Mouse (Mus musculus): ENCODE data around the gene Gmppa.
A peak's percentile ranks its signal among the peaks of the same experiment; 100 is the strongest.

Gene Gmppa

DNA sequence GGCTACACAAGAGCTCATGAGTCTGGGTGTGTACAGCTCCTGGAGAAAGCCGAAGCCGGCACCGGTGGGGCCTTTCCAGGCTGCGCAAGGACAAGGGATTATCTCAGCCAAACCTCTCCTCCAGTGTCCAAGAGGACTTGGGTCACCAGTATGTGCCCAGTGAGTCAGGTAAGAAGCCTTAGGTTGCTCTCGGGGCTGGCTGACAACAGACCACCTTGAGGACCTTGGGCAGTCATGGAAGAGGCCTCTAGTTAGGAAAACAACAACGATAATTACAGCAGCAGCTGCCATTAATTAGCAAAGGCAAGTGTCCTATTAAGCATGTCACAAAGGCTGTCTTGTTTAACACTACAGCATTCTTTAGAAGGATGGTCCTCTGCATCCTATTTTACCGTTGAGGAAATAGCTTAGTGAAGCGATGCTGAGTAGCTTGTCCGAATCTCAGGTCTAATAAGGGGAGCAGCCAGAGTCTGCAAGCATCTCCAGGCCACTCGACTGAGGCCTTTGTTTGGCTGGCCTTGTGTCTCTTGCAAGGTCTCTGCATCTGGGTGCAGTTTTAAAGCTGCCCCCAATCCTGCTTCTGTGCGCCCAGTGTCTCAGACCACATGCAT is 11.8 kb upstream of the Gmppa start:
- DNase-seq = no peak

DNA sequence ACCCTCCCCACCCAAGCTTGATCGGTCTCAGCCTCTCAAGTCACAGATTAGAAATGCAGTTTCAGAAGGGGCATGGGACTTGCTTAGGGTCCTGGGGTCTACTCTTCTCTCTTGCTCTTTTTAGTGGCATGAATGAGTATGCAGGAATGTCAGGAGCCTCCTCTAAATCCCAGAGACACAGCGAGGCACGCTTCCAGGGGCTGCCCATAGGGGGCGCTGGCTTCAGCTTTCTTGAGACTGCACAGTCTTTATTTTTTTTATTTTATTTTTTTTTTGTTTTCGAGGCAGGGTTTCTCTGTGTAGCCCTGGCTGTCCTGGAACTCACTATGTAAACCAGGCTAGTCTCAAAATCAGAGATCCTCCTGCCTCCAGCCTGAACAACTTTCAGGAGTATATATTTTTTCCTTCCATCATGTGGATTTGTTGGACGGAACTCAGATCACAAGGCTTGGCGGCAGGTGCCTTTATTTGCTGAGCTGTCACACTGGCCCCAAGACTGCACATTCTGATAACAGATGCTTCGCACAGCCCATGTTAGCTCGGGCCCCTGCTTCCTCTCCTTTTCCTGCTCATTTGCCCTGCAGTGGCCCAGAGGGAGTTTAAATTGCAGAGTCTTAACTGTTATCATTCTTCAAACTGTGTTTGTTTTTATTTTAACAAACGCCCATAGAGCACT is 9.8 kb upstream of the Gmppa start:
- peak; percentile 79 for DNase-seq

DNA sequence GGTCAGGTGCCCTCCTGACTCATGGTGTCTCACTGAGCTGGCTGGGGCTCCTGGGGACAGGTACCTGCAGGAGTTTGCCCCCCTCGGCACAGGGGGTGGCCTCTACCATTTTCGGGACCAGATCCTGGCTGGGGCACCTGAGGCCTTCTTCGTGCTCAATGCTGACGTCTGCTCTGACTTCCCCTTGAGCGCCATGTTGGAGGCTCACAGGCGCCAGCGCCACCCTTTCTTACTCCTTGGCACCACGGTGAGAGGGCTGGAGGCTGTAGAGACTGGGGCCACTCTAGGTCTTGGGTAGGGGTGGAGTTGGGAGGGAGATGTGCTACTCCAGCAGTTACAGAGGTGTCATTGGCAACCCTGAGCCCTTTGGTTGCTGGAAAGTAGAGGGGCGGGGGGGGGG is 3.1 kb downstream of the Gmppa start:
- no peak for DNase-seq

DNA sequence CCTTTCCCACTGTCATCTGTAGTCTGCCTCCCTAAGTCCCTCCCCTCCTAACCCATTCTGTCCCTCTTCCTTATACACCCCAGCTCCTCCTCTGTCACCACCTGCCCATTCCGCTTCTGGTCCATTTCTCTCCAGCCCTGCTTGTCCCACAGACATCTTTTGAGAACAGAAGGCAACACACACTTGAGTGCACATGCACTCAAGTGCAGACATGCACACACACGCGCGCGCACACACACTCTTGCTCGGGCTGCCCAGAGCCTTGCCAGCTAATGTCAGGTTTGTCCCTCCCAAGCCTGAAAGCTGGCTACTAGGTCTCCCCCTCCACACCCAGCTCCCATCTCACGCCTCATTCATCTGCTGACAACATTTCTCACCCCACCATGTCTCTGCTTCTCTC is 4.9 kb downstream of the Gmppa start:
- DNase-seq = peak; percentile 52

DNA sequence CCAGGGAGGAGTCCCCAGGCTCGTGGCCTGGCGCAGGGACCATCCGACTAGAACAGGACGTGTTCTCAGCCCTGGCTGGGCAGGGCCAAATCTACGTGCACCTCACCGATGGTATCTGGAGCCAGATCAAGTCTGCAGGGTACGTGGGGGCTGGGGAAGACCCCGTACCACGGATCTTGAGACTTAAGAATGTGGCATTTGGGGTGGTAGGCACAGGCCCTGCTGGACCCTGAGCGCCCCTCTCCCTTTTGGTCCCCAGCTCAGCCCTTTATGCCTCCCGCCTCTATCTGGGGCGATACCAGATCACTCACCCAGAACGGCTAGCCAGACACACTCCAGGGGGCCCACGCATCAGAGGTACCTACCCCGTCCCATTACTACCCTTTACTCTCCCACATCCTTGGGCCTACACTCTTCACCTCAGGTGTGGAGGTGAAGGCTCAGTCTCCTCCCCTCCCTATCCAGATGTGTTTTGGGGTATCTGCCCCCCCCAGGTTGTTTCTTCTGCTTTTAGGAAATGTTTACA is 5.8 kb downstream of the Gmppa start:
- no peak for DNase-seq

DNA sequence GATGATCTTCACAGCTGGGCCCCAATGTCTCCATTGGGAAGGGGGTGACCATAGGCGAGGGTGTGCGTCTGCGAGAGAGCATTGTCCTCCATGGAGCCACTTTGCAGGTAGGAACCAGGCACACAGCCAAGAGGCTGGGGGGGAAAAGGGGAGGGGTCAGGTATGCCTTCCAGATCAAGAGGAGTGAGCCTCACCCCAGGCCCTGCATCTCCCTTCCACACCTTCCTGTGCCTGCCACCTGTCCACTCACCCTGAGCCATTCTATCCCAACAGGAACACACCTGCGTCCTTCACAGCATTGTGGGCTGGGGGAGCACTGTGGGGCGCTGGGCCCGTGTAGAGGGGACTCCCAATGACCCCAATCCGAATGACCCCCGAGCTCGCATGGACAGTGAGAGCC is 6.4 kb downstream of the Gmppa start:
- DNase-seq = peak; percentile 73

DNA sequence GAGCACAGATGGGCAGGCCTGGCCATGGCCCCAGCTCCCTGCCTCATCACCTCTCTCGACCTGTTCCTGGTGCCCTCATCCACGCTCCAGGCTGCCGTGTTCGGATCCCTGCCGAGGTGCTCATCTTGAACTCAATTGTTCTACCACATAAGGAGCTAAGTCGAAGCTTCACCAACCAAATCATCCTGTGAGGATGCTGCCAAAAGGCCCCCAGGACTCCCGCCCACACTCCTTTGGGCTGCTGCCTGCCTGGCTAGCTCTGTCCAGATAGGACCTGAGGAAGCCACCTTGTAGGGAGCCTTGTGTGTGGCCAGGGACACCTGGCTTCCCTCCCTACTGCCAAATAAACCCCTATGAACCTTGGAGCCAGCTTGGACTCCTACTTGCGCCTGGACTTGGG is 7.1 kb downstream of the Gmppa start:
- peak; percentile 87 for DNase-seq

DNA sequence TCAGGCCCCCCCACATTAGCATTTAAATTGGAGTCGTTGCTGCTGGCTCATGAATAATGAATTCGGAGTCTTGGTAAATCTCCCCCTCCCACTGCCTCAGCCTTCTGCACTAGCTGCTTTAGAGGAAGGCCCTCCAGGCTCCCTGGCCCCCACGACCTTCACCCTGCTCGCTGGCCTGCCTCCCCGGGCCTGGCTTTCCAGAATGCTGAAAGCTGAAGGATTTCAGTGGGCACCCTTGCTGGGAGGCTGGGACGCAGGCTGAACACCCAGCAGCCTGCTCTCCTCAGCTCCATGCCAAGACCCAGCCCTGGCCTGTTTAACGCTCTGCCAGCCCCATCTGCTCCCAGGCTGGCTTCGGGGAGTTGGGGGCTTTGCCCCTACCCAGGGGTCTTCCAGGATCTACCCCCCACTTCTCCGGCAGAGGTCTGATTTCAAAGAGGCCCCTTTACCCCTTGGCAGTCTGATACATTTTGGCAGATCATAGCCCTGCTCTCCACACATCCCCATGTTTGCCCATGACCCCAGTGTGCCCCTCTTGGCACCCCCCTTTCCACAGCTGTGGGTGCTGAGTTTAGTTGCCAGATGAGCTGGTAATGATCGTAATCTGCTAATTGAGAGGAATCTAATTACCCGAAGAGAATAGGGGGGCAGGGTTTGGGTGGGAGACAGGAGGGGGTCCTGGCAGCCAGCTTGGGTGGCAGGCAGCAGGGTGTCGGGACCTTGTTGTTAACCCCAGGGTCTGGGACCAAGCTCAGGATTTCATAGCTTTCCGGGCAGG is 7.7 kb downstream of the Gmppa start:
- DNase-seq = peak; percentile 78

DNA sequence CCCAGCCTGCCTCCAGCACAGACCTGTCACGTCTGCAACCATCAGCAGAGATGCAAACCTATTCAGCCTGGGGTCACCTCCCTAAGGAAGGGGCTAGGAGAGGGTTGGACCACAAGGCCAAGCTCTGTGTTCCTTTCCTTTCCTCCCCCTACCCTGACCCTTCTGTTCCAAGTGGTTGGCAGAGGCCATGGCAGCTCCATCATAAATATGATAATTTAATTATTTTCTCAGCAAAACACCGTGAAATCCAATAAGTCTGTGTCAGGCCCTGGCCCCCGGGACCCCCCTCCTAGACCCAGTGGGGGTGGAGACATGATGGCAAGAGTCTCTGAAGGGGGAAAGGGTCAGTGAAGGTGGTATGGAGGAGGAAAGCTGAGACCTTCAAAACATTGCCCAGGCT is 8.5 kb downstream of the Gmppa start:
- no peak for DNase-seq

DNA sequence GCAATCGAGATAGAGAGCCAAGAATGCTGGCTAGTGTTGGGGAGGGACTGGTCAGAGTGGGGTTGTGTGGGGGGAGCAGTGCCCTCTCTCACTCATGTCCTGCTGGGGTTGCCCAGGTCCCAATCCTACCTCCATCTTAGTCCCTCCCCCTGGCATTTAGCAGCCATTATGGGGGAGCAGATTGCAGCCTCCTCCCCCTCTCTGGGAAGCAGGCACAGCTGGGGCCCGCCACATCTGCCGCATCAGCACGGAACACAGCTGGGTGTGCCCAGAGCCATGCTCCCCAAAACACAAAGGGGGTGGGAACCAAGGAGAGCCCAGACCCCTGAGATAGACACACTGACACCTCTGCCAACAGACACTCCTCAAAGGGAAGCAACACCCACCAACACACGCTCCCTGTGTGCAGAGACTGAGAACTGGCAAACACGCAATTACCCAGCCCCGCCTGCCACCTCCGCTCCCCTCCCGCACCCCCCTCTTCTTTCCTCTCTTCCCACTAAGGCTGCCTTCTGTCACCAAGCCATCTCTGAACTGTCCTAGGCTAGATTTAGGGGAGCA is 9.5 kb downstream of the Gmppa start:
- DNase-seq = no peak

DNA sequence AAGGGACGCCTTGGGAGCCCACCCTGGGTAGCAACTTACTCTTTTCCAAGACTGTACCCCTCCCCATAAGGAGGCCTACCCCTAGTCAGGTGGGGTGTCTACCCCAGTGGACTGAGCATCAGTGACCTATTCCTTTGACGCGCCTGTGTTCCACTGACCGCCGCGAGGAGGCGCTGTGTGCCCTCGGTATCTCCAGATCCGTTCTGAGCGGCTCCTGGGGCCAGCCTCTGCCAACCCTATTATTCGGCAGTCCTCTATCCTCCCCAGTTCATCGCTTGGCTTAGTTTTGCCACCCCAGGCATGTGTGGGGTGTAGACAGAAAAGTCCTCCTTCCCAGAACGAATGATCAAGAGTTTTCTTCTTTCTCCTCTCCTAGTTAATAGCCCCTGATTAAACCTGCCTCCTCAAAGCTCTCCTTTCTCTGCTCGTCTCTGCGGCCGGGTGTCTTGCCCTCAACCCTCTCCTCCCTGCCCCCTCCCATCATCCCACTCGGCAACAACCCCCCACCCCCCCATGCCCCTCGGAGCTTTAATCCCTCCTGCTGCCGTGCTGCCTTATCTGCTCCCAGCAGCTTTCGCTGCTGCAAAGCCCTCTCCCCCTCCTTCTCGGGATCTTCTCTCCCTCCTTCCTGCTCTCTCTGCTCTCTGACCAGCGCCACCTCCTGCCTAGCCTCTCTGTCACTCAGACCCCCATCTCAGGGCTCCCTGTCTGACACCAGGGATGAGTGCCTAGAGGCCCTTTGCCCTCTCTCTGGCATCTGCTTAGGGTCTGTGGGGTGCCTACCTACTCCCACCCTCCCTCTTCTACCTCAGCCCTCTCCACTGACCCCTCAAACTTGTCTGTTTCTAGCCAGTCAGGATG is 10.3 kb downstream of the Gmppa start:
- peak; percentile 90 for DNase-seq

DNA sequence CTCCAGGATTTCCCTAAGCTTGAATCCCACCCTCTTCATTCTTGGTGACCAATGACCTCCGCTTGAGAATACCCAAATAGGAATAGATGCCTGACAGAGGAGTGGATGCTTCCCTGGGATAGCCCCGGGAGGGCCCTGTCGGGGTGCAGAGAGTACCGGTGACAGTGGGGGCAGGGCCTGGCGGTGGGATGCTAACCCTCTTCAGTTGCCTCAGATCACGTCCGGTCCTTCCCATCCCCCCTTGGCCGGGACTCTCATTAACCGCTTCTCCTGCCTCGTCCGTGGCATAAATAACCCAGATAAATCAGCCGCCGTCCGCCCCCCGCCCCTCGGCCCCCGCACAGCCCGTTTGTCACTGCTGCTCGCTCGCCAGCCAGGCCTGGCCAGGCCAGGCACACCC is 10.9 kb downstream of the Gmppa start:
- no peak for DNase-seq

DNA sequence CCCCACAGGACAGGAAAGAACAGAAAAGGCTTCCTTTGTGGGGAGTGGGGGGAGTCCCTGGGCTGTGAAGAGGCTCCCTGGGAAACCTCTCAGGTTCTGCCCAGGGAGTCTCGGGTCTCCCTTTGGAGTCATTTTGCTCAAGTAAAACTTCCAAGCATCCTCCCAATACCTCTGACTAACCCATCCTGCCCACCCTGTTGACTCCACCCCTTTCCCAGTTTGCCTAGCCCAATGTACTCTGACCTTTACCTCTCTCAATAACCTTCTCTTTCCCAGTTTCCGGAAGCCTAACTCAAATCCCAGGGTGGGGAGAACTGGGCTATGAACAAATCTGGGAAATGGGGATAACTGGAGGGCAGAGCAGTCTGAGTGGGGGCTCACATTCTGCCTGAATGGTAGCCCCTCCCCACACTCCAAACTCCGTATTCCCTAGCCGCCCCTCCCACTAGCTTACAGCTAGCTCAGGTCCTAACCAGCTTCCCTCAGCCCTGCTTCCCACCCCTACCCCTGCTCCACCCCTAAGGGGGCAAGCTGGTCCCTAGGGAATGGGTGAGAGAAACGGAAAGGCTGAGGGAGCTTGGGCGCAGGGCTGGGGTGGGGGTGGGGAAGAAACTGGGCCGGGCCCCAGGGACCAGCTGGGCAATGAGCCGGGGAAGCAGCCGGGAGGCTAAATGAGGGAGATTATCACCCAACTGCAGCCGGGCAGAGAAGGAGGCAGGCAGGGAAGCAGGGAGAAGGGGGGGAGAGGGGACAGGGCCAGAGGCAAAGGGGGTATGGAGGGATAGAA is 11.7 kb downstream of the Gmppa start:
- no peak for DNase-seq

DNA sequence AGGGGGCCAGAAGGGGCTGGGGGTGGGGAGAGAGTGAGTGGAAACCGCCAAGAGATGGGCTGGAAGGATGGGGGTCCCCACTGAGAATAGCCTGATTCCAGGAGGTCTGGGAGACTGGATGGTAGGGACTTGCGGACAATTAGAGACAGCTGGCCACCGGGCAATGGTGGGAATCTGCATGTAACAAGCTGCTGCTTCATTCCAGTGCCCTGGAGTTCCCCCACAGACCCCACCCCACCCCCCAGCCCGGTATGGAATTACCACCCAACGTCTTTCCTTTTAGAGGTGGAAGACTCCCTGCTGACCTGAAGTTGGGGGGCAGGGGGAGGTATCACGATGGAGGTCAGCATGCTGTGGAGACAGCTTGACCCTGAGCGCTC is 12.3 kb downstream of the Gmppa start:
- DNase-seq = no peak

DNA sequence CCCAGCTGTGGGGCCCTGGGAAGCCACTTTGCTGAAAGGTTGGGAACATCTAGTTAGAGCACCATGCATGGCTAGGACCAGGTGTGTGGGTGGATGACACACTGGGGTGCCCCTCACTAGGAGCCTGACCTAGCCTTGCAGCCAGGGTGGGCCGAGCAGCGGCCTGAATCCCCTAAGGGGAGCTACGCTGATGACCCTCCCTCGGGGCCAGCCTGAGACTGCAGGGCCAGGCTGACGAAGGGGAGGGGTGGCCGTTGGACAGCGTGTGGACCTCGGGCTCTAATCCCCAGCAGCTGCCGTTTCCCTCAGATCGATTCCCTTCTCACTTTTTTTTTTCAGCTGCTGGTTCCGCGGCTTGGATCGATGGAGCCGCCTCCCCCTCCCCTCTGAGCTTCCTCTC is 13.2 kb downstream of the Gmppa start:
- DNase-seq = no peak

DNA sequence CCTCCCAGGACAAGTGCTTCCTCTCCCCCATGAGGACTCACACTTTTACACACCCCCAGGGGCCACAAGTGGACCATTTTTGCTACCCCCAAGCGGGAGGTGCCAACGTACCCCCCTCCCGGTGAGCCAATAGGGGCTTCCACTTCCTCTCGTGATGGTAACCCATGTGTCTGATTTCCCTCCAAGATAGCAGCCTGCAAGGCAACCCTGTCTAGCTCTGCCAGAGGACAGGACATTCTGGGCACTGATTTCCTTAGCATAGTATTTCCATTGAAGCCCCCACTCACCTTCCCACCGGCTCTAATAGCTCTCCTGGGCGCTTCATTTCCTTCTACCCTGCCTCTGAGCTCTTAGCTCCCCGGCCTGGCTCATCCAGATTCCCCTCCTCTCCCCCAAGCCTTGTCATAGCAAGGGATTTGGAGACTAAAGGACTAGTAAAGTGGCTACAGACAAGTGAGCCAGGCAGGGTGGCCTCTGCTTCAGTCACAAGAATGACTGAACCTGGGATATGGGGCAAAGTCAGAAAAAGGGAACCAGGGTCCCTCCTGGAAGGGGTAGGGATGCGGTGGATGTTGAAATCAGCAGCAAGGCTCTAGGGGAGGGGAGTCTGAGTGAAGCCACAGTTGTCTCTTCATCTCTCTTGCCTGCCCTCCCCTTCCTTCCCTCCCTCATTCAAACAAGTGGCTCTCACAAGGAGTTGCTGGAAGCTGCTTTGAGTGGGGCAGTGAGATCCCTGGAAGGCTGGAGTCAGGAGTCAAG is 13.8 kb downstream of the Gmppa start:
- DNase-seq = no peak

DNA sequence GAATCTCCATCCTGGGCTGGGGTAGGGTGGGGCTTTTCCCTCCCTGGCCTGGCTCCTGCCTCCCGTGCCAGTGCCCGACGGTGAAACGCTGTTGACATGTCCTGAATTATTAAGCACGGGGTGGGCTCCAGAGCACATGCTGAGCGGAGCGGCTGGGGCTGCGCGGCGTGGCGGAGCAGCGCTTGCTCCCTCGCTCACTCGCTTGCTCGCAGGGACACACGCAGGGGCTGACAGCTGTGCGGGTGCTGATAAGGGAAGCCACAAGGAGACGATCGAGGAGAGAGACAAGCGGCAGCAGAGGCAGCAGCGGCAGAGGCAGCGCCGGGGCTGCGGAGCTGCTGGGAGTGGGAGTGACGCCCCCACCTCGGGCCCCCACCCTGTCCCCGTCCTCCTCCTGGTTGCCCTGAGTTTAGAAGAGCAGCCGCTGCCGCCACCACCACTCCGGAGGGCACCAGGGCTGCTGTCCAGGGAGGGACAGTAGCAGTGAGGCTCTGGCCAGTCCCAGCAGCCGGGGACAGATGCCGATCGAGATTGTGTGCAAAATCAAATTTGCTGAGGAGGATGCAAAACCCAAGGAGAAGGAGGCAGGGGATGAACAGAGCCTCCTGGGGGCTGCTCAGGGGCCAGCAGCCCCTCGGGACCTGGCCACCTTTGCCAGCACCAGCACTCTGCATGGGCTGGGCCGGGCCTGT is 14.7 kb downstream of the Gmppa start, which contains the start of gene Asic4:
TSS of gene Asic4 (plus strand) at position 123 of the 692 bp plus-strand sequence.
- DNase-seq = no peak

DNA sequence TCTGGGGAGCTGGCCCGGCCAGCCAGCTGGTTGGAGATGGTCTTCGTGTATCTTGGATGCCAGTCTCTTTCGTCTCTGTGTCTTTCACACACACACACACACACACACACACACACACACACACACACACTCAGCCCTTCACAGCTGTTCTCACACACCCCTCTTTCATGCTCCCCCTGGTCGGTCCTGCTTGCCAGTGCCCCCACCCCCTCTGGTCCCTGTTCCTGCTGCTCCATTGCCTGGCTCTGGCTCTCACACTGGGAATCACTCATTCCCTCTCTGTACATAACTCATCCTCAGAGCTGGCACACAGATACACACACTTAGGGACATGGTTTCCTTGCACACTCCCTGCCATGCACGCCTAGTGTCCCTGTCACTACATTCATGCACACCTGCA is 16.2 kb downstream of the Gmppa start:
- no peak for DNase-seq

DNA sequence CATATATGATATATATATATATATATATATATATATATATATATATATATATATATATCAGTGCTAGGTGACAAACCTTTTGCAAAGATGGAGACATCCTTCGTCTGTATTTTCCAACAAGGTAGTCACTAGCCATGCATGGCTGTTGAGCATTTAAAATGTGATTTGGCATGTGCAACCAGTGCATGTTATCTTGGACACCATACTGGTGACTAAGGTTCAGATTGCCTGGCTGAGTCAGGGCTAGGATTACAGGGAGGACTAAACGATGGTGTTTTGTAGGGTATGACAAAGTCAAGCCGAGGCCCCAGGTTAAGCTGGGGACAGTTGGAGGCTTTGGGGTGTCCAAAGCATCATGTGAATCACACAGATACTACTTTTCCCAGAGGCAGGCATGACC is 19.7 kb downstream of the Gmppa start:
- no peak for DNase-seq

DNA sequence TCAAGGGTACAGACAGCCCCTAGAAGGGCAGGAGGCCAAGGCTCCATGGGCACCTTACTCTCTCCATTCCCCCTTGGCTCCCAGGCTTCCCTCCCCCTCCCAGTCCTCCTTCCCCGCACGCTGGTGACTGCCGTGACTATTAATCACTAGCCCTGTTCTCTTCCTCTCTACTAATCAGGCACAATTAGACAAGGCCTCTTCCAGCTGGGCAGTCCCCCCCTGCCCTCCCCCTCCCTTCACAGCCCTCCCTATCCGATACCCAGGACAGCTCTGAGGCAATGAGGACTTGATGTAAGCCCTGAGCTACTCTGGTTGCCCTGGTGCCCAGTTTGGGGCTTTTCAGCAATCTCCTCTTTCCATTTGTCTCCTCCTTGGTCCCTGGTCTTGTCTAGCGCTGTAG is 20.2 kb downstream of the Gmppa start:
- no peak for DNase-seq
